Mouse (Mus musculus) MEL (cell line): ENCODE data around the gene Pdzd7.

ENCODE experiments used
- BHLHE40 ChIP-seq: IDR thresholded peaks from 2 replicates; pipeline ENCODE4 v1.6.1; 2012; ENCODE audit warnings: low read depth, mild to moderate bottlenecking, inconsistent platforms, low read length, improper control_type of control experiment, borderline replicate concordance
- CTCF ChIP-seq, 3 experiments: IDR thresholded peaks in 2 of 3; conservative IDR thresholded peaks in 1 of 3; 2 replicates each; pipeline ENCODE4 v1.5.1; 2011 to 2012; ENCODE audit warnings: low read length in 3 of 3, low read depth in 2 of 3, mild to moderate bottlenecking in 2 of 3, improper control_type of control experiment in 1 of 3, inconsistent platforms in 1 of 3, mixed read lengths in 1 of 3, moderate library complexity in 1 of 3; ENCODE audit not compliant: control insufficient read depth in 1 of 3, insufficient read depth in 1 of 3, poor library complexity in 1 of 3, severe bottlenecking in 1 of 3
- MAFK ChIP-seq: IDR thresholded peaks from 2 replicates; pipeline ENCODE4 v1.6.1; 2011; ENCODE audit warnings: low read depth, mild to moderate bottlenecking, low read length, improper control_type of control experiment, borderline replicate concordance
- MAX ChIP-seq: IDR thresholded peaks from 2 replicates; pipeline ENCODE4 v1.6.1; 2011; ENCODE audit warnings: low read length, improper control_type of control experiment
- MYC ChIP-seq: IDR thresholded peaks from 2 replicates; pipeline ENCODE4 v1.6.1; 2011; ENCODE audit warnings: low read depth, mild to moderate bottlenecking, low read length, improper control_type of control experiment, moderate library complexity
- NRF1 ChIP-seq: IDR thresholded peaks from 2 replicates; pipeline ENCODE4 v1.6.1; 2014; ENCODE audit warnings: low read depth, mild to moderate bottlenecking, inconsistent platforms, low read length, improper control_type of control experiment, moderate library complexity; ENCODE audit not compliant: poor library complexity, insufficient read depth, severe bottlenecking
- POLR2A ChIP-seq, 2 experiments: IDR thresholded peaks; 2 replicates each; pipeline ENCODE4 v1.6.1; 2011 to 2012; ENCODE audit warnings: low read length in 2 of 2, mild to moderate bottlenecking in 2 of 2, control low read depth in 1 of 2, improper control_type of control experiment in 1 of 2, low read depth in 1 of 2, moderate library complexity in 1 of 2; ENCODE audit not compliant: control insufficient read depth in 1 of 2, insufficient read depth in 1 of 2, poor library complexity in 1 of 2
- RAD21 ChIP-seq: IDR thresholded peaks from 2 replicates; pipeline ENCODE4 v1.6.1; 2011; ENCODE audit warnings: mild to moderate bottlenecking, low read depth, low read length, improper control_type of control experiment
- SMC3 ChIP-seq: IDR thresholded peaks from 2 replicates; pipeline ENCODE4 v1.6.1; 2011; ENCODE audit warnings: low read depth, low read length, improper control_type of control experiment
- TAL1 ChIP-seq: IDR thresholded peaks from 2 replicates; pipeline ENCODE4 v1.6.1; 2012; ENCODE audit warnings: mild to moderate bottlenecking, inconsistent platforms, low read length, moderate library complexity, mixed read lengths
- ZNF384 ChIP-seq: IDR thresholded peaks from 2 replicates; pipeline ENCODE4 v1.6.1; 2012; ENCODE audit warnings: low read depth, mild to moderate bottlenecking, inconsistent platforms, low read length, improper control_type of control experiment

DNA sequence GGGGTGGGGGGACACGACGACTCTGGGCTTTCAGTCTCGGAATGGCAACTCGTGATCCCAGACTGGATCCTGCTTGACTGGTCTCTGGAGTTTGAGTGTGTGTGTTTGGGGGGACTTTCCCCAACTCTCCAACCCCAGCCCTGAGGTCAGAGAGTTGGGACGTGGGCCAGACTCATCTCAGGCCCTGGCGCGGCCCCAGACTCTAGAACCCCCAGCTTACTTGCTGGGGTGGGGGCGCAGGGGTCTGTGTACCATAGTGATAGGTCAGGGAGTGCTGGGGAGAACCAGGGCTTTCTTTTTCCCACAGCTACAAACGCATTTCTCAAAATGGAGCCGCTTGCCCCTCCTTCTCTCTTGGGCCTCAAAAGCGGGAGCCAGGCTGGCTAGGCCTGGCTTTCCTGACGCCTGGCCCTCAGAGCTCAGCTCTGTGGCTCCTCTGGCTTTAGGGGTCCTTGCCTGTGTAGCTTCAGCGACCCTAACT is 27.1 kb downstream of the Pdzd7 start:
- no peak for TF ChIP-seq MYC
- TF ChIP-seq MAFK, result no peak
- TF ChIP-seq CTCF (IDR thresholded peaks at IDR 0.05 in 2 of 3, conservative IDR thresholded peaks at IDR 0.05 in 1 of 3; ENCODE audit: control insufficient read depth in 1 of 3, insufficient read depth in 1 of 3, low read depth in 2 of 3, low read length in 3 of 3, poor library complexity in 1 of 3, severe bottlenecking in 1 of 3), result no peak
- no peak for TF ChIP-seq MAX
- TF ChIP-seq POLR2A (IDR thresholded peaks at IDR 0.05; ENCODE audit: control insufficient read depth in 1 of 2, insufficient read depth in 1 of 2, low read depth in 1 of 2, low read length in 2 of 2, poor library complexity in 1 of 2), result no peak
- no peak for TF ChIP-seq TAL1
- no peak for TF ChIP-seq NRF1
- TF ChIP-seq SMC3, result no peak
- TF ChIP-seq ZNF384, result no peak
- TF ChIP-seq RAD21, result no peak
- no peak for TF ChIP-seq BHLHE40
